Mouse (Mus musculus) intestine, embryonic 15.5 days (tissue): ENCODE measurements around the gene Cd4. TPM values are rescaled to one million over a fixed set of nuclear protein-coding genes. Genes with fewer than 3 reads are reported as not detected.

Experiments used
- polyA plus RNA-seq: library from polyadenylated mRNA; unstranded; fragments of >200 nt; fragmentation: Nextera tagmentation; extraction: Ambion mirVana; gene quantifications from 2 replicates; pipeline ENCODE4 v1.2.1, GENCODE M21; 2015

Cd4 gene
- polyA plus RNA-seq, 1 experiment from 2014 or later = 0.48 TPM

Other genes starting within 250 kb of the Cd4 start
- 134 and 145 TPM in 2 replicates for gene Lpcat3, start 225.2 kb downstream of the Cd4 start, polyA plus RNA-seq
- gene Emg1, start 176.0 kb downstream of the Cd4 start, polyA plus RNA-seq = 225 and 231 TPM in 2 replicates
- 497 and 503 TPM in 2 replicates for gene Phb2, start 175.9 kb downstream of the Cd4 start, polyA plus RNA-seq
- 16.7 and 17.7 TPM in 2 replicates for gene Ptpn6, start 149.5 kb downstream of the Cd4 start, polyA plus RNA-seq
- gene Grcc10, start 146.8 kb downstream of the Cd4 start, polyA plus RNA-seq = 337 and 341 TPM in 2 replicates
- not detected in 2 replicates for gene Gm45234, start 132.2 kb downstream of the Cd4 start, polyA plus RNA-seq
- gene Atn1, start 131.7 kb downstream of the Cd4 start, polyA plus RNA-seq = 10.5 and 11.9 TPM in 2 replicates
- 6.0 and 6.8 TPM in 2 replicates for gene Eno2, start 118.5 kb downstream of the Cd4 start, polyA plus RNA-seq
- 0.11 and 0.13 TPM in 2 replicates for gene Lrrc23, start 108.5 kb downstream of the Cd4 start, polyA plus RNA-seq
- gene Spsb2, start 79.6 kb downstream of the Cd4 start, polyA plus RNA-seq = 16.1 and 16.3 TPM in 2 replicates
- 1,094 and 1,127 TPM in 2 replicates for gene Tpi1, start 73.9 kb downstream of the Cd4 start, polyA plus RNA-seq
- 116 and 118 TPM in 2 replicates for gene Usp5, start 58.7 kb downstream of the Cd4 start, polyA plus RNA-seq
- 166 and 177 TPM in 2 replicates for gene Cdca3, start 58.7 kb downstream of the Cd4 start, polyA plus RNA-seq
- gene Gnb3, start 47.9 kb downstream of the Cd4 start, polyA plus RNA-seq = 1.2 and 1.3 TPM in 2 replicates
- 17.9 and 20.1 TPM in 2 replicates for gene P3h3, start 30.5 kb downstream of the Cd4 start, polyA plus RNA-seq
- 0.99 and 1.1 TPM in 2 replicates for gene Gpr162, start 24.2 kb downstream of the Cd4 start, polyA plus RNA-seq
- 2.2 and 2.9 TPM in 2 replicates for gene Lag3, start 23.5 kb upstream of the Cd4 start, polyA plus RNA-seq
- 241 and 282 TPM in 2 replicates for gene Ptms, start 31.9 kb upstream of the Cd4 start, polyA plus RNA-seq
- 336 and 340 TPM in 2 replicates for gene Mlf2, start 43.2 kb upstream of the Cd4 start, polyA plus RNA-seq
- gene Cops7a, start 77.3 kb upstream of the Cd4 start, polyA plus RNA-seq = 159 and 170 TPM in 2 replicates
- gene Pianp, start 108.5 kb upstream of the Cd4 start, polyA plus RNA-seq = 1.8 and 2.1 TPM in 2 replicates
- 13.4 and 14.3 TPM in 2 replicates for gene Zfp384, start 120.9 kb upstream of the Cd4 start, polyA plus RNA-seq
- 96.2 and 103 TPM in 2 replicates for gene Ing4, start 151.5 kb upstream of the Cd4 start, polyA plus RNA-seq
- 8.5 and 9.3 TPM in 2 replicates for gene Acrbp, start 161.5 kb upstream of the Cd4 start, polyA plus RNA-seq
- gene Lpar5, start 179.7 kb upstream of the Cd4 start, polyA plus RNA-seq = 5.8 and 6.1 TPM in 2 replicates
- gene Chd4, start 207.8 kb upstream of the Cd4 start, polyA plus RNA-seq = 62.3 and 62.6 TPM in 2 replicates
- 68.1 and 70.3 TPM in 2 replicates for gene Nop2, start 243.7 kb upstream of the Cd4 start, polyA plus RNA-seq